Mouse (Mus musculus) lung, embryonic 14.5 days (tissue): ENCODE data around the gene Acoxl. TPM values are rescaled to one million over a fixed set of nuclear protein-coding genes. Genes with fewer than 3 reads are reported as not detected.

Source experiments
- ATAC-seq: fragments of 200-750 bp; cut with Nextera tagmentation; 2 replicates; pipeline ENCODE4 v1.8.0; 2017; ENCODE audit warnings: mild to moderate bottlenecking, moderate TSS enrichment, moderate library complexity; ENCODE audit not compliant: insufficient read depth
- DNase-seq: peaks from one replicate; pipeline ENCODE4 v3.0.0-alpha.2; 2015
- H3K27ac ChIP-seq: fragments of 300-500 bp; sonication (generic); 2 replicates; pipeline ENCODE4 v1.5.1; 2014; ENCODE audit warnings: low read depth, mild to moderate bottlenecking, moderate library complexity
- H3K27me3 ChIP-seq: fragments of 300-500 bp; sonication (generic); 2 replicates; pipeline ENCODE4 v1.6.1; 2014; ENCODE audit warnings: low read length, control low read depth; ENCODE audit not compliant: insufficient read depth
- H3K36me3 ChIP-seq: fragments of 300-500 bp; sonication (generic); 2 replicates; pipeline ENCODE4 v1.6.1; 2014; ENCODE audit warnings: control low read depth; ENCODE audit not compliant: insufficient read depth
- H3K4me1 ChIP-seq: fragments of 300-500 bp; sonication (generic); 2 replicates; pipeline ENCODE4 v1.6.1; 2014; ENCODE audit warnings: antibody characterized with exemption, control low read depth; ENCODE audit not compliant: insufficient read depth
- H3K4me2 ChIP-seq: fragments of 300-500 bp; sonication (generic); 2 replicates; pipeline ENCODE4 v1.6.1; 2014; ENCODE audit warnings: mild to moderate bottlenecking
- H3K4me3 ChIP-seq: fragments of 300-500 bp; sonication (generic); 2 replicates; pipeline ENCODE4 v1.5.1; 2014; ENCODE audit warnings: low read depth, low read length
- H3K9ac ChIP-seq: fragments of 300-500 bp; sonication (generic); 2 replicates; pipeline ENCODE4 v1.6.1; 2014
- H3K9me3 ChIP-seq: fragments of 300-500 bp; sonication (generic); 2 replicates; pipeline ENCODE4 v1.6.1; 2016; ENCODE audit warnings: low read depth, low read length, control low read depth
- CTCF ChIP-seq: IDR thresholded peaks from 2 replicates; pipeline ENCODE4 v1.5.1; 2016; ENCODE audit warnings: antibody characterized with exemption, low read depth
- WGBS: fragments of 180-500 bp; shearing (Covaris S2); extraction: QIAGEN DNeasy Blood & Tissue Kit; methylation state at CpG from one replicate; pipeline ENCODE4 v1.1.7; 2014; 5-methylcytosine and 5-hydroxymethylcytosine counted together
- polyA plus RNA-seq: library from polyadenylated mRNA; unstranded; fragments of >200 nt; fragmentation: Nextera tagmentation; extraction: Ambion mirVana; gene quantifications from 2 replicates; pipeline ENCODE4 v1.2.1, GENCODE M21; 2014

The Acoxl gene
- polyA plus RNA-seq, 1 experiment from 2014 or later: 0.30 TPM

DNA sequence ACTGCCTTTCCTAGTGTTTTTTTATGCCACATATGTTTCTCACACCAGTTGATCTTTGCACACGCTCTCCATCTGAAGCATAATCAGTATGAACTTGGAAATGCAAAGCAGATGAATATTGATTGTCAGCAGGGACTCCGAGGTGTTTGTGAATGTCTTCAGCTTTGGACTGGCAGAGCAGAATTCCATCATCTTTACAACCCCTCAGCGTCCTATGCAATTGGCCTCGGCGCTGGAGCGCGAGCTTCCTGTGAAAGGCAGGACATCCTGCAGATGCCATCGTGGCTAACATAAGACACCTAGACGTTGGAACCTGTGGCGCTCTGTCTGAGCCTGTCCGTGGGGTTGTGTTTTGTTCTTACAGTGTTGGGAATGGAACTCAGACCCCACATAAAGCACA is 292.8 kb downstream of the Acoxl start:
- H3K36me3 ChIP-seq: peaks cover 66% of the 10 kb centered on the region
- no peaks in the 10 kb centered on the region for H3K9me3 ChIP-seq
- H3K4me1 ChIP-seq: peaks cover 6% of the 10 kb centered on the region; the same call in 1 of the 2 replicates
- WGBS: 84% methylated on average over 11 of the region's 11 CpGs
- H3K27me3 ChIP-seq: no peaks in the 10 kb centered on the region
- no peak overlapping the region for H3K4me2 ChIP-seq
- DNase-seq: no peak
- TF ChIP-seq CTCF: no peak
- H3K4me3 ChIP-seq: no peak overlapping the region
- H3K9ac ChIP-seq: no peak overlapping the region
- no peak overlapping the region for H3K27ac ChIP-seq
- ATAC-seq: no peak

DNA sequence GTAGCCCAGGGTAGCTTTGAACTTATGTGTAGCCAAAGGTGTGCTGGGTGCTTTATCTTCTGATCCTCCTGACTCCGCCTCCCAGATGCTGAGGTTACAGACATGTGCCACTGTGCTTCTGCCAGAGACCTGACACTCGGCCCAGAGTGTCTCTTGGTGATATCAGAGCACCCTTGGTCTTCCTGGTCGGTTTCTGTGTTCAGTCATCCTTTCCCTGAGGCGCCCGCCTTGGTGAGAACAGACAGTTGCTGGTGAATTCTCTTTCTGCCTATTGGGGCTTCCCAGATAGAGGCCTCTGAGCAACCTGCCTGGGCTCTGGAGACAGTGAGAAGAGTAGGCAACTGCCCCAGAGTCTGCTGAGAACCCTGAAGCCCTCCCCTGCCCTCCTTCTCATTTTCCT is 294.0 kb downstream of the Acoxl start:
- Histone ChIP-seq H3K4me1 (peaks cover 6% of the 10 kb centered on the region; the same call in 1 of the 2 replicates), H3K9ac (no peak overlapping the region), H3K27me3 (no peaks in the 10 kb centered on the region), H3K4me2 (no peak overlapping the region), H3K9me3 (no peaks in the 10 kb centered on the region), H3K27ac (no peak overlapping the region), H3K4me3 (no peak overlapping the region), H3K36me3 (peaks cover 73% of the 10 kb centered on the region)
- no peak for DNase-seq
- 80% methylated on average over 5 of the region's 5 CpGs for WGBS
- no peak for ATAC-seq
- no peak for TF ChIP-seq CTCF

DNA sequence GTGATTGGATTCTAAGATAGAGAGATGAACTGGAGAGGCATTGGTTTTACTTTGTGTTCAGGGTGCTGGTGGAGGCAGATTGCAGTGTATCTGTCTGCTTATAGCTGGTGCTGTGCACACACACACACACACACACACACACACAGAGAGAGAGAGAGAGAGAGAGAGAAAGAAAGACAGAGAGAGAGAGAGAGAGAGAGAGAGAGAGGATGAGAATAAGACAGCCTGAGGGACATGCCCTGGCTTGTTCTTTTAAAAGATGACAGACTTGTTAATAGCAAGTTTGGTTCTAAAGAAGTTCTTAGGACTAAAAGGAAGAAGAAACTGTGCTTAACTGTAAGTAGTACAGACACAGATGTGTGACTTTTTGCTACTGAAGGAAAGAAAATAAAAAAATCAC is 295.2 kb downstream of the Acoxl start:
- DNase-seq: no peak
- no peak overlapping the region for H3K9ac ChIP-seq
- no peaks in the 10 kb centered on the region; the same call in 1 of the 2 replicates for H3K4me1 ChIP-seq
- no peak for TF ChIP-seq CTCF
- no peak overlapping the region for H3K27ac ChIP-seq
- H3K4me2 ChIP-seq: no peak overlapping the region
- ATAC-seq: no peak
- peaks cover 69% of the 10 kb centered on the region for H3K36me3 ChIP-seq
- no peak overlapping the region for H3K4me3 ChIP-seq
- no peaks in the 10 kb centered on the region for H3K27me3 ChIP-seq
- H3K9me3 ChIP-seq: no peaks in the 10 kb centered on the region

DNA sequence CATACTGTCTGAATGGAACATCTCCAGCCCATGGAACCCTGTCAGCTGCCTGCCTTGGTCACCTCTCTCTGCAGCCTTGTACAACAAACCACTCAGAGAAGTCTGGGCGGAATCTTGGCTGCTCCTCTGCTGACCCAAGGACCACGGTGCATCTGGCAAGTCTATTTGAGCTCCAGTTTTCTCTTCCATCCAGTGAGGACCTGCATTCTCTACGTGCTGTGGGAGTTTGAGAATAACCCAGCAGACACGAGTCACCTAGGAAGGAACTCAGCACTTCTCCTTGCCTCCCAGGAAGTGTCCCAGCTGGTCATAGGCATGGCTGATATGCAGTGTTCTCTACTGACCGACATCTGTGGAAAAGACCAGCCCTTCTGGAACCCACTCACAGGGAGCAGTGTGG is 295.8 kb downstream of the Acoxl start:
- no peak overlapping the region for H3K9ac ChIP-seq
- TF ChIP-seq CTCF: no peak
- no peaks in the 10 kb centered on the region for H3K27me3 ChIP-seq
- H3K4me1 ChIP-seq: no peaks in the 10 kb centered on the region; the same call in 1 of the 2 replicates
- H3K4me3 ChIP-seq: no peak overlapping the region
- 67% methylated on average over 5 of the region's 5 CpGs for WGBS
- no peak for DNase-seq
- no peaks in the 10 kb centered on the region for H3K9me3 ChIP-seq
- H3K4me2 ChIP-seq: no peak overlapping the region
- H3K36me3 ChIP-seq: peaks cover 65% of the 10 kb centered on the region
- H3K27ac ChIP-seq: no peak overlapping the region
- no peak for ATAC-seq

DNA sequence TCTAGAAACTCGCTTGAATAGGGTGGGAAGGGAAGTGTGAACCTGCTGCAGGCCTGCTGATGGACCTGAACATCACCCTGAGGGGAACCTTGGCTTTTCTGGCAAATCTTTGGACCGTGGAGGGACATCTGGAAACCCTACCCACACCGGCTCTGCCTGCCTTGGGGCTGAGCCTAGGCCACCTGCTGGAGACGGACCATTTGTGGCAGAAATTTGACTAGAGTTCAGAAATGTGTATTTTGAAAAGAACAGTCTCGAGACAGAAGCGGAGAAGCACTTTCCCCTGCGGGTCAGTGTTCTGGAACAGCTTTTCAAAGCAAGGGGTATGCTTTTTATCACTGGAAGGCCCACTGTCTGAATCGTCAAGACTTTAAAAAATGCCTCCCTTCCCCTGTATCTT is 296.3 kb downstream of the Acoxl start:
- no peaks in the 10 kb centered on the region; the same call in 1 of the 2 replicates for H3K4me1 ChIP-seq
- H3K27ac ChIP-seq: no peak overlapping the region
- TF ChIP-seq CTCF: no peak
- WGBS: 64% methylated on average over 8 of the region's 8 CpGs
- ATAC-seq (no peak), DNase-seq (no peak)
- no peak overlapping the region for H3K9ac ChIP-seq
- no peaks in the 10 kb centered on the region for H3K9me3 ChIP-seq
- H3K4me3 ChIP-seq: no peak overlapping the region
- peaks cover 63% of the 10 kb centered on the region for H3K36me3 ChIP-seq
- no peak overlapping the region for H3K4me2 ChIP-seq
- H3K27me3 ChIP-seq: no peaks in the 10 kb centered on the region

DNA sequence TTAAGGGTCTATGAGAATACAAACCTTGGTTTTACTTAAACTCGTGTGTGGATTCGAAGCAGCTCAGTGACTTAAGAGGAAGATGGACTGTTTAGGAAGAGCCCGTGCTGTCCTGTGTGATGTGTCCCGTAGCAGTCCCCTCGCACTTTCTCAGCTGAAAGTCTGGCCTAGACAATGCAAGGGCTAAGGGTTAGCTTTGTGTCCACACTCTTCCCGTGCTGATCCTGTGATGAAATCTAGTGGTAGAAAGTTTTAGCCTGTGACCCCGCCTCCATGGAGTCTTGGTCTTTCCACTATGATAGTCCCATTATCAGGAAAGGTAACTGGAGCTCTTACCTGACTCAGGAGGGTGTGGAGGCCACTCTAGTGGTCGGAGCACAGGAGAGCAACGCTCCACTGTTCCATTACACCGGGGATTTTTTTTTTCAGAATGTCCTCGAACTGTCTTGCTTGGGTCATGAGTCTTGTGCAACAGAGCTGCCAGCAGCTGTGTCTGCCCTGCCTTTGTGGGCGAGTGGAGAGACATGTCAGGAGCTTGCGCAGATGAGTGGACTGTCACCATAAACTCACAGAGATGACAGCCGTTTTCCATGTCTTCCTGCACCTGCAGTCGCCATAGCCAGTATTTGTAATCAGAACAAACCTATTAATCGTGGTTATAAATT is 298.2 kb downstream of the Acoxl start:
- WGBS: 79% methylated on average over 16 of the region's 16 CpGs
- ATAC-seq (no peak), DNase-seq (no peak)
- TF ChIP-seq CTCF: no peak
- Histone ChIP-seq H3K4me1 (no peaks in the 10 kb centered on the region; the same call in 1 of the 2 replicates), H3K4me3 (no peak overlapping the region), H3K9me3 (no peaks in the 10 kb centered on the region), H3K4me2 (no peak overlapping the region), H3K36me3 (peaks cover 49% of the 10 kb centered on the region), H3K9ac (no peak overlapping the region), H3K27ac (no peak overlapping the region), H3K27me3 (no peaks in the 10 kb centered on the region)

DNA sequence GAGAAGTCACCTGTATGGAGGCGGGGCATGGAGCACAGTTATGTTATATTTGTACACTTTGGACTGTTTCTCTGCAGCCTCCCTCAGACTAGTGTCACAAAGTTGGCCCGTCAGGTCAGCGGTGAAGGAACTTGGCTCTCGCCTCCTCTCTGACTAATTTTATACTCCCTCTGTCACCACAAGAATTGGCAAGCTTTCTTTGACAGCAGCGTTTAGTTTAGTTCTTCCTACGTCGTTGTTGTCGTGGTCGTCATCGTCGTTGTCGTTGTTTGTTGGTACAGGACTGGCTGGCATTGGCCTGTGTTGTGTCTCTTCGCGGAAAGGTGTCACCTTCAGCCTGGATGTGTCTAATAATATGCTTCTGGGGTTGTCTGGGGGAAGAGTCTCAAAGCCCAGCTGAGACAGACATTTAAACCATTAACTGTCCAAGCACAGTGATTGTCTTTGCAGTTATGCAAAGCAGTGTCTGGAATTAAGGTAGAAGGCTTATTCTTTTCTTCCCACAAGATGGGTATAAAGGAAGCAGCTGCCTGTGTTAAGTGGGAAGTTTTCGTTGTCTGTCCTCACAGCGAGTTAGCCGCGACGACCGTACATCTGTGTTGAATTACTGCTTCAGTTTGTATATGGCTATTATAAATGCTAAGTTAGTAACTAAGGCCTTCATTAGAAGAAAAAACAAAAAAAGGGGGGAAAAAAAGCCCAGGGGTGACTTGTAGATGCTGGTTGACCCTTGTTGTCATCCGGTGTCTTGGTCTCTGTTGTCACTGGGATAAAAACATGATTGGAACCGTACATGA is 299.0 kb downstream of the Acoxl start:
- no peak for ATAC-seq
- H3K27ac ChIP-seq: no peak overlapping the region
- no peak for TF ChIP-seq CTCF
- peaks cover 43% of the 10 kb centered on the region for H3K36me3 ChIP-seq
- H3K9me3 ChIP-seq: no peaks in the 10 kb centered on the region
- H3K9ac ChIP-seq: no peak overlapping the region
- no peak overlapping the region for H3K4me3 ChIP-seq
- H3K27me3 ChIP-seq: no peaks in the 10 kb centered on the region
- no peak for DNase-seq
- no peaks in the 10 kb centered on the region; the same call in 1 of the 2 replicates for H3K4me1 ChIP-seq
- no peak overlapping the region for H3K4me2 ChIP-seq
- 73% methylated on average over 22 of the region's 22 CpGs for WGBS
